Mouse (Mus musculus) CH12.LX (cell line): Measurements from ENCODE around the gene Fam213b. TPM values are rescaled to one million over a fixed set of nuclear protein-coding genes. Genes with fewer than 3 reads are reported as not detected.

Experiments used
- DNase-seq: peaks from one replicate; pipeline ENCODE4 v3.0.0-alpha.2; 2013; ENCODE audit errors: extremely low read depth
- H3K27ac ChIP-seq: 2 replicates; pipeline ENCODE4 v1.5.1; 2012; ENCODE audit warnings: low read depth, mild to moderate bottlenecking, control low read depth, moderate library complexity; ENCODE audit not compliant: insufficient read depth
- H3K27me3 ChIP-seq: replicated peaks from 2 replicates; pipeline ENCODE3; 2012; ENCODE audit warnings: inconsistent platforms
- H3K36me3 ChIP-seq, 2 experiments: replicated peaks in 1 of 2; 2 replicates each; pipeline versions ENCODE3 to v1.6.1; 2012; ENCODE audit warnings: inconsistent platforms in 1 of 2, low read length in 1 of 2, mild to moderate bottlenecking in 1 of 2, mixed read lengths in 1 of 2, moderate library complexity in 1 of 2; ENCODE audit not compliant: control insufficient read depth in 1 of 2, insufficient read depth in 1 of 2
- H3K4me1 ChIP-seq, 2 experiments: 2 replicates each; pipeline ENCODE4 v1.6.1; 2012; ENCODE audit warnings: inconsistent platforms in 1 of 2, moderate library complexity in 1 of 2; ENCODE audit not compliant: insufficient read depth in 2 of 2, control insufficient read depth in 1 of 2
- H3K4me2 ChIP-seq: 2 replicates; pipeline ENCODE4 v1.6.1; 2012; ENCODE audit warnings: low read depth, mild to moderate bottlenecking, control low read depth; ENCODE audit not compliant: poor library complexity, insufficient read depth, severe bottlenecking
- H3K4me3 ChIP-seq, 3 experiments: fragments of 150-350 bp in 1 of 3; sonication (generic) in 1 of 3; replicated peaks in 1 of 3; 2 replicates each; pipeline versions ENCODE3 to v1.5.1; 2011 to 2012; ENCODE audit warnings: low read depth in 2 of 3, low read length in 2 of 3, mild to moderate bottlenecking in 2 of 3, moderate library complexity in 2 of 3, control low read depth in 1 of 3, improper control_type of control experiment in 1 of 3, inconsistent platforms in 1 of 3, mixed read lengths in 1 of 3; ENCODE audit not compliant: poor library complexity in 1 of 3
- H3K79me2 ChIP-seq: replicated peaks from 2 replicates; pipeline ENCODE4 v1.6.1; 2012; ENCODE audit warnings: mild to moderate bottlenecking, moderate library complexity; ENCODE audit not compliant: control insufficient read depth, poor library complexity, insufficient read depth, severe bottlenecking; ENCODE audit errors: extremely low read depth
- H3K9ac ChIP-seq: 2 replicates; pipeline ENCODE4 v1.6.1; 2012; ENCODE audit warnings: low read depth, mild to moderate bottlenecking, control low read depth, moderate library complexity; ENCODE audit not compliant: insufficient read depth
- H3K9me3 ChIP-seq: replicated peaks from 2 replicates; pipeline ENCODE3; 2012; ENCODE audit warnings: low read length, inconsistent platforms, mixed read lengths
- CHD1 ChIP-seq: IDR thresholded peaks from 2 replicates; pipeline ENCODE4 v1.6.1; 2012; ENCODE audit warnings: low read depth, low read length, improper control_type of control experiment, inconsistent platforms
- CTCF ChIP-seq, 2 experiments: IDR thresholded peaks in 1 of 2; conservative IDR thresholded peaks in 1 of 2; 2 replicates each; pipeline ENCODE4 v1.5.1; 2011 to 2012; ENCODE audit warnings: low read depth in 2 of 2, low read length in 2 of 2, improper control_type of control experiment in 1 of 2, inconsistent platforms in 1 of 2, mild to moderate bottlenecking in 1 of 2, moderate library complexity in 1 of 2
- ELF1 ChIP-seq: IDR thresholded peaks from 2 replicates; pipeline ENCODE4 v1.6.1; 2014; ENCODE audit warnings: low read depth, mild to moderate bottlenecking, inconsistent platforms, low read length, improper control_type of control experiment
- EP300 ChIP-seq: IDR thresholded peaks from 2 replicates; pipeline ENCODE4 v1.6.1; 2011; ENCODE audit warnings: low read length, improper control_type of control experiment
- IRF4 ChIP-seq: IDR thresholded peaks from 2 replicates; pipeline ENCODE4 v1.6.1; 2014; ENCODE audit warnings: low read depth, mild to moderate bottlenecking, inconsistent platforms, low read length, improper control_type of control experiment
- JUN ChIP-seq: IDR thresholded peaks from 2 replicates; pipeline ENCODE4 v1.6.1; 2011; ENCODE audit warnings: low read depth, mild to moderate bottlenecking, low read length, improper control_type of control experiment, moderate library complexity; ENCODE audit not compliant: insufficient read depth
- MAZ ChIP-seq: IDR thresholded peaks from 2 replicates; pipeline ENCODE4 v1.6.1; 2012; ENCODE audit warnings: low read depth, mild to moderate bottlenecking, inconsistent platforms, low read length, improper control_type of control experiment, moderate library complexity
- MXI1 ChIP-seq: IDR thresholded peaks from 2 replicates; pipeline ENCODE4 v1.6.1; 2011; ENCODE audit warnings: mild to moderate bottlenecking, low read depth, low read length, improper control_type of control experiment
- MYC ChIP-seq: IDR thresholded peaks from 2 replicates; pipeline ENCODE4 v1.6.1; 2011; ENCODE audit warnings: low read depth, mild to moderate bottlenecking, improper control_type of control experiment, low read length
- POLR2A ChIP-seq: IDR thresholded peaks from 2 replicates; pipeline ENCODE4 v1.6.1; 2011; ENCODE audit warnings: low read depth, mild to moderate bottlenecking, improper control_type of control experiment, low read length
- POLR2AphosphoS2 ChIP-seq: IDR thresholded peaks from 2 replicates; pipeline ENCODE4 v1.6.1; 2011; ENCODE audit warnings: low read depth, low read length, improper control_type of control experiment
- RAD21 ChIP-seq: IDR thresholded peaks from 2 replicates; pipeline ENCODE4 v1.6.1; 2011; ENCODE audit warnings: low read depth, mild to moderate bottlenecking, low read length, improper control_type of control experiment, moderate library complexity
- RCOR1 ChIP-seq: conservative IDR thresholded peaks from 2 replicates; pipeline ENCODE4 v1.6.1; 2012; ENCODE audit warnings: low read depth, mild to moderate bottlenecking, inconsistent platforms, low read length, improper control_type of control experiment
- SIN3A ChIP-seq: IDR thresholded peaks from 2 replicates; pipeline ENCODE4 v1.6.1; 2012; ENCODE audit warnings: low read length, improper control_type of control experiment, inconsistent platforms
- TCF12 ChIP-seq: IDR thresholded peaks from 2 replicates; pipeline ENCODE4 v1.6.1; 2014; ENCODE audit warnings: low read depth, mild to moderate bottlenecking, inconsistent platforms, low read length, improper control_type of control experiment
- USF2 ChIP-seq: conservative IDR thresholded peaks from 2 replicates; pipeline ENCODE4 v1.6.1; 2011; ENCODE audit warnings: low read depth, low read length, improper control_type of control experiment
- ZNF384 ChIP-seq: IDR thresholded peaks from 2 replicates; pipeline ENCODE4 v1.6.1; 2012; ENCODE audit warnings: low read depth, low read length, improper control_type of control experiment, inconsistent platforms
- dilution Hi-C: fragments of 300-500 bp; cut with MboI; formaldehyde crosslinking; loops from 2 replicates; pipeline ENCODE4 v1.14.3; 2020; ENCODE audit warnings: low sequenced_read_pairs; ENCODE audit not compliant: extremely low pct_unique_long_range_greater_than_20kb, extremely low pct_ligation_motif_present
- in situ Hi-C: fragments of 300-500 bp; cut with MboI; formaldehyde crosslinking; loops from 3 replicates; pipeline ENCODE4 v1.14.3; 2019; ENCODE audit warnings: low sequenced_read_pairs, low pct_ligation_motif_present, low pct_unique_long_range_greater_than_20kb, mixed read lengths
- polyA plus RNA-seq: library from polyadenylated mRNA; unstranded; fragments of >175 nt; gene quantifications from 2 replicates; pipeline ENCODE4 v1.2.1, GENCODE M21; 2012; ENCODE audit warnings: low read depth; ENCODE audit not compliant: insufficient read length
- total RNA-seq, 2 experiments: library from RNA; depleted of rRNA; stranded (reverse); fragments of 300-350 nt in 1 of 2; fragments of >200 nt in 1 of 2; gene quantifications; 2 replicates each; pipeline ENCODE4 v1.2.3; 2012 to 2014

The Fam213b gene
- total and polyA plus RNA-seq, 3 experiments = 5.5 to 49.8 (median 6.1) TPM

DNA sequence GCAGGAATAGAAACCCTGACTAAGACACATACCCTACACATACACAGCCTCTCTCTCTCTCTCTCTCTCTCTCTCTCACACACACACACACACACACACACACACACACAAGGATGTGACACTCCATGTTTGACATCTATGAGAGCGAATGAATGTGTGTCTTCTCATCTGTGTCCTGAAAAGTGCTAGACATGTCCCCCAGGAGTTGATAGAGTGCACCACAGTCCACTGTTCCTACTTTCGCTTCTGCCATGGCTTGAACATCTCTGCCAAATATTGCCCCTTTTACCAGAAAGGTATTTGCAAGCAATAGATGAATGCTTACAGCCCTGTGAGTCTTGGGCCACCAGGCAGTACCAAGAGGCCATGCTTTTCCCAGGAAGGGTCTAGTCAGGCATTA, 41.2 kb upstream of the Fam213b start:
- Histone ChIP-seq H3K36me3 (no peaks in the 10 kb centered on the region), H3K4me2 (no peak overlapping the region), H3K9me3 (peaks cover 7% of the 10 kb centered on the region), H3K4me3 (no peak overlapping the region), H3K79me2 (no peaks in the 10 kb centered on the region), H3K9ac (no peak overlapping the region), H3K4me1 (peaks cover 23 to 60% of the 10 kb centered on the region in 2 experiments), H3K27ac (no peak overlapping the region; the same call in 1 of the 2 replicates), H3K27me3 (no peaks in the 10 kb centered on the region)
- dilution Hi-C loops (no loop called here), in situ Hi-C loops (loop anchor here (5.0 to 25.0 kb wide), 4 partner anchors 33 to 803 kb away; partner anchors contain the start of genes Trp73 and Wrap73)
- no peak for DNase-seq
- TF ChIP-seq IRF4 (0 out of 2 replicates have a peak, but pooled peaks have one; percentile 3), ZNF384 (no peak)

- peaks cover 25 to 57% of the 10 kb centered on the region in 2 experiments for H3K4me1 ChIP-seq
- TF ChIP-seq RAD21 (no peak), MXI1 (no peak), EP300 (no peak), SIN3A (no peak), CTCF (conservative IDR thresholded peaks at IDR 0.05 in 1 of 2, IDR thresholded peaks at IDR 0.05 in 1 of 2; ENCODE audit: low read depth in 2 of 2, low read length in 2 of 2) (no peak), JUN (no peak), CHD1 (no peak), TCF12 (no peak), MYC (no peak), POLR2A (no peak), ZNF384 (no peak), RCOR1 (no peak), USF2 (no peak), POLR2AphosphoS2 (no peak), ELF1 (no peak), IRF4 (no peak), MAZ (no peak)
- DNase-seq = no peak
- no peaks in the 10 kb centered on the region for H3K79me2 ChIP-seq
- in situ Hi-C loops (loop anchor here (25.0 kb wide), 1 partner anchor 800 kb away; the partner anchor contains the start of genes Trp73 and Wrap73), dilution Hi-C loops (no loop called here)
- H3K9me3 ChIP-seq = peaks cover 7% of the 10 kb centered on the region
- no peak overlapping the region for H3K27ac ChIP-seq
- no peak overlapping the region for H3K4me2 ChIP-seq
- H3K9ac ChIP-seq = no peak overlapping the region
- H3K4me3 ChIP-seq = no peak overlapping the region
- no peaks in the 10 kb centered on the region for H3K27me3 ChIP-seq
- H3K36me3 ChIP-seq = no peaks in the 10 kb centered on the region
Measured at GRCm38 (mm10) chr4:154937746-154938145, 38.8 kb upstream of the Fam213b start.
